Mouse (Mus musculus) olfactory bulb, adult 2 months (tissue): ENCODE results near the gene Cmklr1.

Source experiments
- CTCF ChIP-seq: fragments of 200-500 bp; IDR thresholded peaks from 2 replicates; pipeline ENCODE4 v1.5.1; 2012; ENCODE audit warnings: low read depth, mild to moderate bottlenecking, low read length, moderate library complexity; ENCODE audit not compliant: insufficient read depth
- POLR2A ChIP-seq: fragments of 200-500 bp; IDR thresholded peaks from 2 replicates; pipeline ENCODE4 v1.6.1; 2012; ENCODE audit warnings: mild to moderate bottlenecking, low read depth, low read length, moderate library complexity; ENCODE audit not compliant: insufficient read depth

DNA sequence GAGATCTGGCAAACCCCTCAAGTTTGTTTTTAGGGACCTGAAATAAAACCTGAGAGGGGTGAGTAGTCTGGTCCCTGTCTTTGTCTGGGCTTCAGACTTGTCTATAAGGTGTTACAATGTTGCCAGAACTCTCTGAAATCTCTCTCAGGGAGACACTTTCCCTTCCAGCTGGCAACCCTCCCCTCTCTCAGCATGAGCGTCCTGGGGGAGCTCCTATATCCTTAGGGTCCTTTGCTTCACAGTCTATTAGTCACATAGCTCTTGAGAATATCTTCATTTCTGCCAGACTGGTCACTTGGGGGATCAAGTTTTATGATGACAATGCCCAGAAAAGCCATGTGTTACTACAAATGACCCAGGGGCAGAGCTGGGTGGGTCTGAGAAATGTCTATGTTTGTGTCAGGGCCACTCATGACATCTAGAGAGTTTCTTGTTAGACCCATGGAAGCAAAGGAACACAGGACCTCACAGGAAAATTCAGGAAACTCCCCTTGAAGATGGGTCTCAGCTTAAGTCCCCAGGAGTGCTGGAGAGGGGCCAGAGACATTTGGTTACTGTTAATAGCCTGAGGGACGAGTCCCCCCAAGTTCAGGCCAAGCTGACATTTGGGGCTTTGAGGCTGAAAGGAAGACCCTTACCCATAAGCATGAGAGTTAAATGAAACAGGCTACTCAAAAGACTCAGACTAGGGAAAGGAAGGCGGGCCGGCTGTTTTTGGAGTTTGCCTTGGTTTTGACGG, 66.6 kb downstream of the Cmklr1 start:
- TF ChIP-seq CTCF, result no peak
- TF ChIP-seq POLR2A, result no peak
